Mouse (Mus musculus): ENCODE measurements around the gene Coro1c. TPM values are rescaled to one million over a fixed set of nuclear protein-coding genes. Genes with fewer than 3 reads are reported as not detected.
A peak's percentile ranks its signal among the peaks of the same experiment; 100 is the strongest.

Gene Coro1c
- polyA plus RNA-seq, 1 experiment from 2014 or later = 214 TPM

DNA sequence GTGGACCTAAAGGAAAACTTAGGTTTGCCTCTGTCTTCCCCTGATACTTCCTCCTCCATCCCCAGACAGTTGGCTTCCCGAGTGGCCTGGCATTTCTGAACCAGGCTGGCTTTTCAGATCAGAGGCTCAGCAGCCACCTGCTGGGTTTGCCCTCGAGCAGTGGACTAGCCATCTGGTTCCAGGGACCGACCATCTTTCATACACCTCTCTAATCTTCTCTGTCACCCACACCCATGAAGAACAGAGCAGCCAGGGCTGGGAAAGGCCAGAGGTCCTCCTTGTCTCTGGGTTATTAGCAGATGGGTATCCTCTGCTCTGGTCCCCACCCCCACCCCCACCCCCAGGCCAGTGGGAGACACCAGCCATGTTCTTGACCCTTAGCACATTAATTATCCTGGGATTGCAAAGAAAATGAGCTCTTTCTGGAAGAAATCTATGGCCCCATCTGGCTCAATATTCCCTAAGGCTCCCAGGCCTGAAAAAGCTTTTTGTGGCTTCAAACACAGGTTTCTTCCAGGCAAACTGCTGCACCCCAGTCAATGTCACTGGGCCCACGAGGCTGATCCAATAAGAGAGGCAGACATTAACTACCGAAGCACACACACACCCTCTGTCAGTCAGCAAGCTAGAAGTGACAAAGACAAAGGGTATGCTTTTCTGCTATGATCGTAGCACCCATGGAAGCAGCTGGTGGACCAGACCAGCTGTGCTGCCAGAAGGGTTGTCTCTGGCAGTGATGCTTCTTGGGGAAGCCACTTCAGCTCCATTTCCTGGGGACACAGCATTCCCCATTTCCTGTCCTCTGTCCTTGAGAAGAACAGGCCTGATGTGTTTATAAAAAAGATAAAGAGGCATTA is 13.0 kb upstream of the Coro1c start:
- H3K4me1 ChIP-seq (replicated peaks) = peaks cover 24% of the 10 kb centered on the region
- peak; percentile 84 for ATAC-seq
- 19% methylated on average over 6 of the region's 6 CpGs for WGBS
- no peak overlapping the region for H3K9ac ChIP-seq (replicated peaks)
- no peaks in the 10 kb centered on the region for H3K9me3 ChIP-seq
- no peak overlapping the region for H3K4me2 ChIP-seq (replicated peaks)
- no peaks in the 10 kb centered on the region for H3K27me3 ChIP-seq
- H3K27ac ChIP-seq = peak overlapping the region; percentile 89
- H3K36me3 ChIP-seq = no peaks in the 10 kb centered on the region
- no peak overlapping the region for H3K4me3 ChIP-seq (replicated peaks)

DNA sequence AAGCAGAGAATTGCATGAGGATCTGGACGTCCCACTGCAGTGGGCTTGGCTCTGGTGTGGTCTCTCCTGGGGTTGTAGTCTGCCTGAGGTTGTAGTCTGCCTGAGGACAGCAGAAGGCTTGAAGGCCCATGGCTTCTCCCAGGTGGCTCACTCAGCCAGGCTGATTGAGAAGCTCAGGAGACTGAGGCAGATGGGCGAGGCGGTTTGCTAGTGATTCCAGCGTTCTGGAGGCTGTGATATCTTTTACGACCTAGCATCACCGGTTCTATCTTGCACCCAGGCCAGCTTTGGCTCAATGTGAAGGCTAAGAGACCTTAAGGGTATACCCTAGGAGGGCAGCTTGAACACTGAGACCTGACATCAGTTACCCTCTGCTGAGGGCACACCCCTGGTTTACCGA is 10.5 kb upstream of the Coro1c start:
- H3K36me3 ChIP-seq = no peaks in the 10 kb centered on the region
- no peaks in the 10 kb centered on the region for H3K27me3 ChIP-seq
- 82% methylated on average over 7 of the region's 7 CpGs for WGBS
- H3K9me3 ChIP-seq = no peaks in the 10 kb centered on the region
- no peak overlapping the region for H3K4me2 ChIP-seq (replicated peaks)
- H3K4me1 ChIP-seq (replicated peaks) = peaks cover 29% of the 10 kb centered on the region
- no peak overlapping the region for H3K4me3 ChIP-seq (replicated peaks)
- ATAC-seq = no peak
- H3K9ac ChIP-seq (replicated peaks) = no peak overlapping the region
- H3K27ac ChIP-seq = no peak overlapping the region; the same call in 1 of the 2 replicates

DNA sequence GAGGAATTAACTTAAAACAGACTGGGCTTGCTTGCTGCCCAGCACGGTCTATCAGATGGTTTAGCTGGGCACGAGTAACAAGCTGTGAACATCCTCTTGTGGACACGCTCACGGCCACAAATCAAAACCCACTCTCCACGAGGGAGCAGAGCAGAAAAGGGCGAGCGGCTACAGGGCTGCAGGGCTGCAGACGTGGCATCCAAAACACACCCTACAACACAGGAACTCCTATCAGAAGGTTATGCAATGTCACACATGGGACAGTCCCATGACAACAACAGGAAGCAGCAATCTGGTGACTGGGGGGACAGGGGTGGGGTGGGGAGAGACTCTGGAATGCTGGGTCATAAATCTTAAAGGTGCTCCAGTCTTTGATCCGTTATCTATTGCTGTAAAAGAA is 10.1 kb upstream of the Coro1c start:
- Histone ChIP-seq H3K27me3 (no peaks in the 10 kb centered on the region), H3K4me3 (replicated peaks) (no peak overlapping the region), H3K4me2 (replicated peaks) (no peak overlapping the region), H3K36me3 (no peaks in the 10 kb centered on the region), H3K4me1 (replicated peaks) (peaks cover 29% of the 10 kb centered on the region), H3K9me3 (no peaks in the 10 kb centered on the region), H3K9ac (replicated peaks) (no peak overlapping the region), H3K27ac (no peak overlapping the region; the same call in 1 of the 2 replicates)
- no peak for ATAC-seq
- WGBS = 89% methylated on average over 9 of the region's 9 CpGs

DNA sequence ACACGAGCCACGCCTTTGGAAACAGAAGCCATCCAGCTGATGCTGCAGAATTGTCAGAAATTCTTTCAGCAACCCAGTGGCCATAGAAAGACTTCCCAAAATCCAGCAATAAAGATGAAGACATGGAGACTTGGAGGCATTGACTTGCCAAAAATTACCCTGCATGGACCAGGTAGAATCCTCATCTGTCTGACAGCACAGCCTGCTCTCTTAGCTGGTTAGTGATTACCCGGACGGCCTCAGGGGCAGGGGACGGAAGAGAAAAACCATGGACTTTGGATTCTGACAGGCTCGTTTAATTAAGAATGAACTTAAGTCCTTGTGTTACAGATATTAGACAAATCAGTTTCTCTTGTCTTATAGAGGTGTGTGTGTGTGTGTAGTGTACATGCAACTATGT is 2.1 kb upstream of the Coro1c start:
- Histone ChIP-seq H3K27me3 (no peaks in the 10 kb centered on the region), H3K9ac (replicated peaks) (no peak overlapping the region), H3K36me3 (no peaks in the 10 kb centered on the region), H3K9me3 (no peaks in the 10 kb centered on the region), H3K4me3 (replicated peaks) (no peak overlapping the region), H3K4me2 (replicated peaks) (no peak overlapping the region), H3K27ac (no peak overlapping the region), H3K4me1 (replicated peaks) (peaks cover 32% of the 10 kb centered on the region)
- no peak for ATAC-seq
- WGBS = 73% methylated on average over 6 of the region's 6 CpGs

DNA sequence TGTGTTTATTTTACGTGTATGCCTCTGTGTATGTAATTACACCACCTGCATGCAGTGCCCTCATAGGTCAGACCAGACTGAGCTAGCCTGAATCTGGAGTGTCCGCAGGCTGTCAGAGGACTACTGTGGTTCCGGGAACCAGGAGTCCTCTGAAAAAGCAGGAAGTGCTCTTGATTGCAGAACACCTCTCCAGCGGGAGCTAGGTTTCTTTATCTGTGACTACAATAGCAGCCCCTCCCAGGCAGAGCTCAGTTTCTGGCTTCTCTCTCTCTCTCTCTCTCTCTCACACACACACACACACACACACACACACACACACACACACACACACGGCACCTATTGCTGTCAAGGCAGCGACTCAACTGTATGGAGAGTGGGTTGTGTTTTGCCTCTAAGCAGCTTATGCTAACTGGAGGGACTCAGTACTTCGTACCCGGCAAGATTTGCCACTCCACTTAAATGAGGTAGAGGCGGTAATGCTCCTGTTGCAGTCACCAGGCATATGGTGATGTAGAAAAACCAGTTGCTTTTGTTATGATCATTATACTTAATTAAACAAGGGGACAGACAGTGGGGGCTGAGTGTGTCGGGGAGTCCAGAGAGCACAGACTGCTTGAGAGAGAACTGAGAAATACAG is 1.6 kb upstream of the Coro1c start:
- no peak for ATAC-seq
- Histone ChIP-seq H3K4me1 (replicated peaks) (peaks cover 37% of the 10 kb centered on the region), H3K4me2 (replicated peaks) (no peak overlapping the region), H3K36me3 (no peaks in the 10 kb centered on the region), H3K9me3 (no peaks in the 10 kb centered on the region), H3K27ac (no peak overlapping the region), H3K9ac (replicated peaks) (no peak overlapping the region), H3K4me3 (replicated peaks) (no peak overlapping the region), H3K27me3 (no peaks in the 10 kb centered on the region)
- 36% methylated on average over 10 of the region's 10 CpGs for WGBS

DNA sequence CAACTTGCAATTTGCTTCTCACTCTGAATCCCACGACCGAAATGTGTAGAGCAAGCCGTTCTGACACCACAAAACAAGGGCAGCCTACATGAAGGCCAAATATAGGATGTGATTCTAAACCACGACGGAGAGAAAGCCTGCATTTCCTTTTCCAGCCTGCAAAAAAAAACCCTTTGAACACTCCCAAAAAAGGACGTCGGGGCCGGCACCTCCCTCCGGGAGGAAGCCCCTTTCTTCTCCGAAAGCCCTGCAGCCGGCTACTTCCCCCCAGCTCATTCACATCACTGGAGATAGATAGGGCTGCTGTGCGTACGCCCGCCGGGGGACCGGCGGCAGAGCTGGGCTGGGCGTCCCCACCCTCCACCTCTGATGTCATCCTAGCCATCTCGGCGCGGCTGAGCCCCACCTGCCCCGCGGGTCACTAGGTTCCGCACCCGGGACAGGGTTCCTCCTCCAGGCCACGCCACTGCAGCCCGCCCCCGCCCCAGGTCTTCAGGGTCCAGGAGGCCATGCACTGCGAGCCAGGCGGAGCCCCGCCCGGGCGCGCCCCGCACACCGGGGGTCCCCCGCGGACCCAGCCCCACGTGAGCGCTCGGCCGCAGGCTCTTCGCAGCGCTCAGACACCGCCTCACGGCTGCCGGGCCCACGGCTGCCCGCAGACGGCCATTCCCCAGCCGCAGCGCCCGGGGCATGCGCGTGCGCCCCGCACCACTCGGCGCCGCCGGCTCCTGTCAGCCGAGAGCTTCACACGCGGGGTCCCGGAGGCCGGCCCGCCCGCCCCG is 581 bp downstream of the Coro1c start:
- H3K27me3 ChIP-seq = no peaks in the 10 kb centered on the region
- H3K4me2 ChIP-seq (replicated peaks) = peak overlapping the region; percentile 67
- H3K4me3 ChIP-seq (replicated peaks) = peak overlapping the region; percentile 99
- ATAC-seq = peak; percentile 82
- peaks cover 50% of the 10 kb centered on the region for H3K4me1 ChIP-seq (replicated peaks)
- H3K36me3 ChIP-seq = no peaks in the 10 kb centered on the region
- no peaks in the 10 kb centered on the region for H3K9me3 ChIP-seq
- H3K9ac ChIP-seq (replicated peaks) = peak overlapping the region; percentile 99
- WGBS = under 1% methylated on average over 68 of the region's 69 CpGs
- peak overlapping the region; percentile 99 for H3K27ac ChIP-seq

DNA sequence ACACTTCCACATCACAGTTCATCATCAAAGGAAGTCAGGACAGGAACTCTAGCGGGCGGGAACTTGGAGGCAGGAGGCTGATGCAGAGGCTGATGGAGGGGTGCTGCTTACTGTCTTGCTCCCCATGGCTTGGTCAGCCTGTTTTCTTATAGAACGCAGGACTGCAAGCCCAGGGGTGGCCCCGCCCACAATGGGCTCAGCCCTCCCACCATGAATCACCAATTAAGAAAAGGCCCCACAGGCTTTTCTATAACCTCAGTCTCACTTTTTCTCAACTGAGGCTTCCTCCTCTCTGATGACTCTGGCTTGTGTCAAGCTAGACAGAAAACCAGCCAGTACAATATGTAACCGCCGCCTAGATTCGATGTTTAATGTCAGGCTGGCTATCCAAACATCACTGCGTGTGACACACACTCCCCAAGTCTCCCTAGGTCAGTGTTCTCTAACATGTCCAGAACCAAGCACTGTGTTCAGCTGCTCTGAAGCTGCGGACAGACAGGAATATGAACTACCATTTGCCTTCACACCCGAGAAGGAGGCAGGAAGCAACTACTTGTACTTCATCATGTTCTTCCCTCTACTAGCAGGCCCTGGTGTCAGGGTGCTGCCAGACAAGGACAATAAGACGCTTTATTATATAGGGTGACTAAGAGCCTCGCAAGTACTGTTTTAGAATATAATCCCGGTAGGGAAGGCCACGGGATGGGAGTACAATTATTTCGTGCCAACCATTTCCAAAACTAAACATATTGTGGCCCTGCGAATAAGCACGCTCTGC is 1.4 kb downstream of the Coro1c start:
- no peak for ATAC-seq
- Histone ChIP-seq H3K9ac (replicated peaks) (peak overlapping the region; percentile 99), H3K36me3 (no peaks in the 10 kb centered on the region), H3K4me3 (replicated peaks) (peak overlapping the region; percentile 99), H3K4me2 (replicated peaks) (peak overlapping the region; percentile 67), H3K4me1 (replicated peaks) (peaks cover 59% of the 10 kb centered on the region), H3K9me3 (no peaks in the 10 kb centered on the region), H3K27ac (peak overlapping the region; percentile 99), H3K27me3 (no peaks in the 10 kb centered on the region)
- WGBS = 20% methylated on average over 17 of the region's 17 CpGs

DNA sequence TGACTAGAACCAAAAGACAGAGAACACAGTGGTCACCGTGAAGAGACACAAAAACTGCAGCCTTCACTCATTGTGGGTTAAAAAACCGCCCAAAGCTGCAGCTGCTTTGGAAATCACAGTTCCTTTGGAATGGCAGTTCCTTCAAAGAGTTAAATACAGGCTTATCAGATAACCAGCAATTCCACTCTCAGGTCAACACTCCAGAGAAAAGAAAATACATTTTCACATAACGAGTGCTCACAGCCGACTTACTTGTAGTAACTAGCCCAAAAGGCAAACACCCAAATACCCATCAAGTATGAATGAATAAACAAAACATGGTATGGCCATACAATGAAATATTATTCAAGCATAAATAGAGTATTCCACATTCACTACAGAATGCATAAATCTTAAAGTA is 3.6 kb downstream of the Coro1c start:
- 43% methylated on average over 4 of the region's 4 CpGs for WGBS
- Histone ChIP-seq H3K36me3 (no peaks in the 10 kb centered on the region), H3K4me2 (replicated peaks) (peak overlapping the region; percentile 67), H3K9me3 (no peaks in the 10 kb centered on the region), H3K4me1 (replicated peaks) (peaks cover 69% of the 10 kb centered on the region), H3K27me3 (no peaks in the 10 kb centered on the region), H3K4me3 (replicated peaks) (no peak overlapping the region), H3K27ac (no peak overlapping the region), H3K9ac (replicated peaks) (no peak overlapping the region)
- ATAC-seq = no peak

DNA sequence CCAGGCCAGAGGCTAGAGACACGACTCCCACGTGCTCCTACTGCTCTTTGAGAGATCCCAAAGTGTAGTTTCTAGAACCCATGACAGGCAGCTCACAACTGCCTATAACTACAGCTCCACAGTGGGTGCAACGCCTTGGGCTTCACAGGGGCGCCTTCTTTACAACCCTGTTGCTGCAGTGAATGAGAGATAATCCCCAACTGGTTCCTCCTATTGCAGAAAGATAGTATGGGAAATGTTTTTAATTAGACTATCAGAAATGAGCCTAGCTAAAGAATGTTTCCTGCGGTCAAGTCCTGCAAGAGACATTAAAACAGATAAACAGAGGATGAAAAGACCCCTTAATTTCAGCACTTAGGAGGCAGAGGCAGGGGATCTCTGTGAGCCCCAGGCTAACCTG is 5.6 kb downstream of the Coro1c start:
- H3K9ac ChIP-seq (replicated peaks) = 0 out of 2 replicates have a peak overlapping the region, but pooled peaks have one; percentile 10
- no peak overlapping the region for H3K27ac ChIP-seq
- H3K27me3 ChIP-seq = no peaks in the 10 kb centered on the region
- H3K9me3 ChIP-seq = no peaks in the 10 kb centered on the region
- H3K4me1 ChIP-seq (replicated peaks) = peaks cover 75% of the 10 kb centered on the region
- 81% methylated on average over 5 of the region's 5 CpGs for WGBS
- H3K4me2 ChIP-seq (replicated peaks) = no peak overlapping the region
- no peak overlapping the region for H3K4me3 ChIP-seq (replicated peaks)
- no peak for ATAC-seq
- no peaks in the 10 kb centered on the region for H3K36me3 ChIP-seq

DNA sequence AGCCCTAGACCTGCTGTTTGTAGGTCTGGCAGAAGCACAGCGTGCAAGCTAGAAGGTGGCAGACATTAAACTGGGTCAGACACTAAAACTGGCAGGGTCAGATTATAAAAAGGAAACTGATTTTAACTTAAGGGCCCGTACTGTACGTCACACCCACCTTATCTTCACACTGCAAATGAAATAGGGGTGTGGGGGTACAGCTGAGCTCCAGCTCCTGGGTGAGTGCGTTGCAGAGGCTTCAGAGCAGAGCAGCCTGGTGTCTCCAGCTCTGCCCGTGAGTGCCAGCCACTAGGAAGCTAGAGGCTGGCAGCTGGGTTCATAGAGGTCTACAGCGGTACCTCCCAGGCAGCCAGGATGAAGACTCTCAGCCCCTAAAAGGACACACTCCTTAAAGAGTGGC is 6.5 kb downstream of the Coro1c start:
- Histone ChIP-seq H3K4me3 (replicated peaks) (no peak overlapping the region), H3K27me3 (no peaks in the 10 kb centered on the region), H3K4me2 (replicated peaks) (no peak overlapping the region), H3K4me1 (replicated peaks) (peaks cover 81% of the 10 kb centered on the region), H3K36me3 (no peaks in the 10 kb centered on the region), H3K27ac (peak overlapping the region; percentile 37; the same call in 1 of the 2 replicates), H3K9me3 (no peaks in the 10 kb centered on the region), H3K9ac (replicated peaks) (0 out of 2 replicates have a peak overlapping the region, but pooled peaks have one; percentile 10)
- no peak for ATAC-seq
- 88% methylated on average over 6 of the region's 6 CpGs for WGBS

DNA sequence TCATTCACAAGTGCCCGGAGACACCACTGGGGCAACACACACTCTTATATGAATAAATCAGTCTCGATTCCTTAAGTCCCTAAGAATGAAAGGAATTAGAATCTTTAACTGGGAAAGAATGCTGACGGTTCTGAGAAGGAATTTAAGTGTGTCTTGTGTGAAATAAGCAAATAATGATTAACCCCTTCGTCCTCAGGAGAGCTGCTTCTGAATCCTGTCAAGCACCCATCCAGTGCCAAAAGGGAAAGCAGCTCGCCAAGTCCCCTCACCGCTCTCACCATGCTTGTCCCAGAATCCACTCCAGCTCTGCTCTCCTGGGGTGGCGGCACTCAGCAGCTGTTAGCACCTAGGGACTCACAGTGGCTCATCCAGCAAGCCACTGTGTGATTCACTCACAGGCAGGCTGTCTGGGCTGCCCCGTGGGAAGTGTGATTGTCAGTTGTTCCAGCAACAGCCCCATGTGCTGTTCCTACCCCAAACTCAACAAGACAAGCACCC is 7.4 kb downstream of the Coro1c start:
- no peak overlapping the region for H3K4me3 ChIP-seq (replicated peaks)
- H3K9me3 ChIP-seq = no peaks in the 10 kb centered on the region
- H3K27ac ChIP-seq = peak overlapping the region; percentile 56
- no peaks in the 10 kb centered on the region for H3K36me3 ChIP-seq
- H3K27me3 ChIP-seq = no peaks in the 10 kb centered on the region
- WGBS = 34% methylated on average over 8 of the region's 8 CpGs
- ATAC-seq = no peak
- H3K9ac ChIP-seq (replicated peaks) = 0 out of 2 replicates have a peak overlapping the region, but pooled peaks have one; percentile 43
- H3K4me1 ChIP-seq (replicated peaks) = peaks cover 76% of the 10 kb centered on the region
- H3K4me2 ChIP-seq (replicated peaks) = 0 out of 2 replicates have a peak overlapping the region, but pooled peaks have one; percentile 5

Measured in midbrain, embryonic 13.5 days (tissue).